Mouse (Mus musculus): Measurements from ENCODE around the gene Eef2k. TPM values are rescaled to one million over a fixed set of nuclear protein-coding genes. Genes with fewer than 3 reads are reported as not detected.

The Eef2k gene
- polyA plus RNA-seq, 1 experiment, result 102 TPM

GRCm38 (mm10) chr7:120938206-120938605, 95.6 kb downstream of the Eef2k start:
- TF ChIP-seq GATA1 (IDR thresholded peaks at IDR 0.05; ENCODE audit: low read length), result no peak

GRCm38 (mm10) chr7:120940343-120940742, 97.7 kb downstream of the Eef2k start:
- TF ChIP-seq GATA1 (IDR thresholded peaks at IDR 0.05; ENCODE audit: low read length), result no peak

DNA sequence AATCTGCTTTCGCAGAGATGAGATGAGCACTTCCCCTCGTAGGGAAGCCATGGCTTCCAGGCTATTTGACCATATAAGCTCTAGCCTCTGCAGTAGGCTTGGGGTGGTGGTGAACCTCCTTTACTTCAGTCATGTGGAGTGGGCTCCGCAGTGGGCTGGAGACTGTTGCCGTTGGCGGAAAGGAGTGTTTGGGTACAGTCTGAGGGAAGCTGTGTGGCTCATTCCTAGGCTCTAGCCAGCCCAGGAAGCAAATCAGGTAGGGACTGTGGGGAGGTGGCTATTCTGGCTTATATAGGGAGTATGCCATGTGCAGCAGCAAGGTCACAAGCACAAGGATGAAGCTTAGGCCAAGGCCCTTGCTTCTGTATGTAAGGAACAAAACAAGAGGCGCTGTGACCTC, 98.6 kb downstream of the Eef2k start:
- TF ChIP-seq GATA1 (IDR thresholded peaks at IDR 0.05; ENCODE audit: low read length), result no peak

DNA sequence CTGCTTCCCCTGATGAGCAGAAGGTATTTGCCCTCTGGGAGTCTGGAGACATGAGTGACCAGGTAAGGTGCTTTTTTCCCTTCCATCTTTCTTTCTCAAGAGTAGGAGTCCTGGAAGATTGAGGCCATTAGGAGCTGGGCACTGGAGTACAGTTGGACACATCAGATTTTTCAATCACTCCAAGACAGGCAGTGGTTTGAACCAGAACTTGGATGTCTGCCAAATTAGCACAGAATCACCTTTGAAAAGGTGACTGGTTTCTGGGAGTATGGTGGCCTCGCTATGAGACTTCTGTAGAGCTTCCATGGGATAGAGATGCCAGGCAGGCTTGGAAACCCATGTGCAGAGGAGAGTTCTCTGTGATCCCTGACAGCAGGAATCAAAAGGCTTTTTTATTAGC, 99.9 kb downstream of the Eef2k start:
- no peak for TF ChIP-seq GATA1 (IDR thresholded peaks at IDR 0.05; ENCODE audit: low read length)

DNA sequence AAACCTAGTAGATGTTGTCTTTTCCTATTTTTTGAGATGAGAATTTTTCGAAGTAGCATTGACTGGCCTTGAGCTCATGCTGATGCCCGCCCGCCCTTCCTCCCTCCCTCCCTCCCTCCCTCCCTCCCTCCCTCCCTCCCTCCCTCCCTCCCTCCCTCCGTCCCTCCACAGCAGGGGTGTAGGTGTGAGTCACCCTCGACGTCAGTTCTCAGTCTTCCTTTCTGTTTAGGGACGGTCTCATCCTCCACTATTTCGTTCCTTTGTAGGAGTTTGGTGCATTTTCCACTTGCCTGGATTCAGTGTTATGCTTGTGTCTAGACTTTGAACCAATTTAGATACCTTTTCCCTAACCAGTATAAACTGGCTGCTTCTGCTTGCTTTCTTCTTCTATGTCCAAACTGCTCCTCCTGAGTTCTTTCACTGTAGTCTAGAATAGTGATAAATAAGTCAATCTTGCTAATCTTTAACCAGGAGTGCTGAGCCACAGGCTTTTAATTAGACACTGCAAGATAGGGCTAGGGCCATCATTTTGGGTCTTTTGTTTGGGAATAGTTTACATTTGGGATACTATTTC, 101.4 kb downstream of the Eef2k start:
- TF ChIP-seq GATA1 (IDR thresholded peaks at IDR 0.05; ENCODE audit: low read length), result no peak

Other genes starting within 250 kb of the Eef2k start
- gene Uqcrc2, start 207.7 kb upstream of the Eef2k start, polyA plus RNA-seq (2012), result 10.0 and 10.9 TPM in 2 replicates
- gene Pdzd9, start 172.5 kb upstream of the Eef2k start, polyA plus RNA-seq (2012), result not detected in 2 replicates
- gene Mosmo, start 165.2 kb upstream of the Eef2k start, polyA plus RNA-seq (2012), result 34.5 and 46.2 TPM in 2 replicates
- not detected in 2 replicates for gene Vwa3a, start 103.5 kb upstream of the Eef2k start, polyA plus RNA-seq (2012)
- gene Gm5737, start 30.5 kb upstream of the Eef2k start, polyA plus RNA-seq (2012), result not detected in 2 replicates
- gene Polr3e, start 74.9 kb downstream of the Eef2k start, polyA plus RNA-seq (2012), result 34.0 and 36.9 TPM in 2 replicates
- 12.0 and 16.6 TPM in 2 replicates for gene Cdr2, start 139.5 kb downstream of the Eef2k start, polyA plus RNA-seq (2012)
- not detected in 2 replicates for gene Mfsd13b, start 139.7 kb downstream of the Eef2k start, polyA plus RNA-seq (2012)
- 33.7 and 44.1 TPM in 2 replicates for gene Mettl9, start 191.6 kb downstream of the Eef2k start, polyA plus RNA-seq (2012)
- not detected in 2 replicates for gene Igsf6, start 231.7 kb downstream of the Eef2k start, polyA plus RNA-seq (2012)
- gene Otoa, start 238.8 kb downstream of the Eef2k start, polyA plus RNA-seq (2012), result 0.13 and 0.14 TPM in 2 replicates

Data from G1E-ER4 (cell line).